Mouse (Mus musculus): ENCODE measurements around the gene Eif5. TPM values are rescaled to one million over a fixed set of nuclear protein-coding genes. Genes with fewer than 3 reads are reported as not detected.
A peak's percentile ranks its signal among the peaks of the same experiment; 100 is the strongest.

Eif5 gene
- polyA plus RNA-seq, 1 experiment from 2014 or later = 692 TPM

DNA sequence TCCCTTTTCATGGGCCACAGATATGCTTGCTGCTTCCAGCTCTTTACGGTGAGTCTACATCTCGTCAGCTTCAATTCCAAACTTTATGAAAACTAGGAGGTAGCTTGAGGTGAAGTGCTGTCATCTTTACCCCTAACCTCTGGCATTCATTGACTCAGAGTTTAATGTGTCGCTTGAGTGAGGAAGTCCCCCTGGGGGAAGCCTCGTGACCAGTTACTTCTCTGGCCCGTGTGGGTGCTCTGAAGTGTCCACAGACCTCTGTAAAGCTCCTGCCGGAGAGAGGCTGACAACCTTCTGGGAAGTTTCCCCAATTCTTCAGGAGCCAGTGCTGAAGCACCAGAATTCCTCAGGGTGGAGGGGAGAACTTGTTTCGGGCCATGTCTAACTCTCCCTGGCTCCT is 34.6 kb downstream of the Eif5 start:
- H3K27ac ChIP-seq = no peak overlapping the region
- no peaks in the 10 kb centered on the region for H3K27me3 ChIP-seq (replicated peaks)
- no peak for ATAC-seq
- 72% methylated on average over 7 of the region's 7 CpGs for WGBS
- no peaks in the 10 kb centered on the region for H3K36me3 ChIP-seq
- no peaks in the 10 kb centered on the region for H3K9me3 ChIP-seq
- H3K4me3 ChIP-seq (replicated peaks) = no peak overlapping the region
- H3K4me1 ChIP-seq (replicated peaks) = peaks cover 9% of the 10 kb centered on the region
- no peak overlapping the region for H3K4me2 ChIP-seq (replicated peaks)
- no peak overlapping the region for H3K9ac ChIP-seq

DNA sequence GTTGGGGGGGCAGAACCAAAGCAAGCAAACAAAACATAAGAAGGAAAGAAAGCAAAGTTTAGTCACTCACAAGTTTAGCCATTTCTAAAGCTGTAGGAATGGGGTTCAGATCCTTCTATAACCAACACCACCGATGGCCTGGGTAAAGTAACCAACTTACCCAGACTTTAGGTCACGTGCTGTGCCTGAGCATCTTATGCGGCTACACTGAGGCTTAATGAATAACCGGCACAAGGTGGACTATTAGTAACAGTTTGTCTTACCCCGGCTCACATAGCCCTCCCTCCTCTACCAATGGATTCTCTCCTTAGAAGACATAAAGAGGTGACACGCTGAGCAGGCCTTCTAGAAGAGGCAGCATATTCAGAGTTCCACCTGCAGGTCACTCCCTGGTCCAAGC is 35.5 kb downstream of the Eif5 start:
- 29% methylated on average over 6 of the region's 6 CpGs for WGBS
- Histone ChIP-seq H3K4me3 (replicated peaks) (peak overlapping the region; percentile 100), H3K9ac (no peak overlapping the region; the same call in 1 of the 2 replicates), H3K9me3 (no peaks in the 10 kb centered on the region), H3K4me1 (replicated peaks) (peaks cover 9% of the 10 kb centered on the region), H3K36me3 (no peaks in the 10 kb centered on the region), H3K4me2 (replicated peaks) (peak overlapping the region; percentile 90), H3K27me3 (replicated peaks) (no peaks in the 10 kb centered on the region), H3K27ac (no peak overlapping the region)
- ATAC-seq = no peak

DNA sequence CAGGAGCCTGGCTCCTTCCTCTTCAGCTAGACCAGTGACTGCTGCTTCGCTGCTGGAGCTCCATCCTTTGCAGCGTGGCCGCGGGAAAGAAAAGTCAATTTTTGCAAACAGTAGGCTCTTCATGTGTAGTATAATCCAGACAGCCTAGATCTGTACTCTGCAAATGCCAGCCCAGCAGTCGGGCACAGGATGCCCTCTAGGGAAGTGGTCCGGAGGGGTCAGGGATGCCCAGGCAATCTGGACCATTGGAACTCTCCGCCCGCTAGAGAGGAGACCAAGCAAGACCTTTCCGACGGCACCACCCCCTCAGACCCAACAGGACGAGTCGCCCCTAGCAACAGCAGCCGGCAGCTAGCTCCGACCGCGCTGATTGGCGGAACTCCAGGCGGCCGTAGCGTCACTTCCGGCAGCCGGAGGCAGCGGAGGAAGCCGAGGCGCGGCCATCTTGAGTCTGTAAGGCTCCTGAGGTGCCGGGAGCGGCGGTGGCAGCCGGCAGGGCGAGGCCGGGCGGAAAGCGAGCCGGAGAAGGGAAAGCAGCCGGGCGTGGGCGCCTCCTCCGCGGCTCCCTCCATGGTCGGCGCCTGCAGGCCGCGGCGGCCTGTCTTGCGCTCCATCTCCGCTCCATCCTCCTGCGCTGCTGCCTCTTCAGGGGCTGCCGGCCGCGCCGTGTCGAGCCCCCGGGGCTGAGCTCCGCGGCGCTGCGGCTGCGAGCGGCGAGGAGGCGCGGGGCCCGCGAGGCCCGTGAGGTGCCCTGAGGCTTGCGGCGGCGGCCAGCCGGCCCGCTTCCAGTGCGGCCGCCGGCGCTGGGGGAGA is 36.5 kb downstream of the Eif5 start, which contains the start of gene Mark3:
TSS of gene Mark3 (plus strand) at position 450 of the 813 bp plus-strand sequence.
- H3K27ac ChIP-seq = peak within 1 kb of the TSS; percentile 93
- H3K27me3 ChIP-seq (replicated peaks) = no peaks in the 10 kb centered on the region
- no peaks in the 10 kb centered on the region for H3K9me3 ChIP-seq
- ATAC-seq = peak; percentile 99
- H3K9ac ChIP-seq = peak within 1 kb of the TSS; percentile 96
- peak within 1 kb of the TSS; percentile 90 for H3K4me2 ChIP-seq (replicated peaks)
- H3K36me3 ChIP-seq = no peaks in the 10 kb centered on the region
- WGBS = under 1% methylated on average over 67 of the region's 75 CpGs
- peak within 1 kb of the TSS; percentile 100 for H3K4me3 ChIP-seq (replicated peaks)
- H3K4me1 ChIP-seq (replicated peaks) = peaks cover 9% of the 10 kb centered on the region

DNA sequence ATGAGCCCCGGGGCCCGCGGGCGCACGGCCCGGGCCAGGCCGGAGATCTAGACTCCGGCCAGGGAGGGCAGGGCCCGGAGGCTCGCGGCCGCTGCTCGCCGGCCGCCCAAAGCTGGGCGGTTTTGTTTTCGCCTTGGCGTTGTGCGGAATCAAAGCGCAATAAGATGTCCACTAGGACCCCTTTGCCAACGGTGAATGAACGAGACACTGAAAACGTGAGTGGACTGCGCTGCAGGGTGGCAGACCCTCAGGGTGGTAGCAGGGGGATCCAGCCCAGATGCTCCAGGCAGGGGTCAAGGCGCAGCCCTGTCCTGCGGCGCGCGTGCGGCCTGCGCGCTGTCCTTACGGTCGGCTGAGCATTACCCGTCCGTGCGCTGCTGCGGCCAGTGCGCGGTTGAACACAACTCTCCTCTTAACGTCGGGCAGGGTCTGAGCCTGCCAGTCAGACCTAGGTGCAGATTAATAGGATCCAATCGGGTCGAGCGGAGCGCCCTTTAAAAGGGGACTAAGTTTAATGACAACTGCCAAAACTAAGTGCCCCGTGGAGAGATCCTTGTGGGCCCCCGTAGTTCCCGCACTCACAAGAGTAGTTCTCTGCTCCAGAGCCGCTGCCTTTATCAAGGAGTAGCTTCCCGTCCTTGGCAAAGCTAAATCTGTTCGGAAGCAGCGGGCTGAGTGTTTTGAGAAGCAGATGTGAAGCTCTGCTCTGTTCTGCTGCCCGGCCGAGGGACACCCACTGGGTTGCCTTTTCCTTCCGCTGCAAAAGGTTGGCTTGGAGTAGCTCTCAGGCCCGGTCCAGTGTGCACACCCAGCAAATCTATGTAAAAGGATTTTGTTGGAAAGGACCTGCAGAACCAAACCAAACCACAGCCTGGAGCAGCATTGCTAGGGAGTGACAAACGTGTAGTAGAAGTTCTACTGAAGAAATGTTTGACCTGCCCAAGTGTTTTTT is 37.3 kb downstream of the Eif5 start:
- Histone ChIP-seq H3K9me3 (no peaks in the 10 kb centered on the region), H3K27me3 (replicated peaks) (no peaks in the 10 kb centered on the region), H3K36me3 (no peaks in the 10 kb centered on the region), H3K4me2 (replicated peaks) (peak overlapping the region; percentile 90), H3K9ac (peak overlapping the region; percentile 96), H3K4me1 (replicated peaks) (peaks cover 9% of the 10 kb centered on the region), H3K27ac (peak overlapping the region; percentile 93), H3K4me3 (replicated peaks) (peak overlapping the region; percentile 100)
- peak; percentile 70 for ATAC-seq
- WGBS = under 1% methylated on average over 58 of the region's 58 CpGs

DNA sequence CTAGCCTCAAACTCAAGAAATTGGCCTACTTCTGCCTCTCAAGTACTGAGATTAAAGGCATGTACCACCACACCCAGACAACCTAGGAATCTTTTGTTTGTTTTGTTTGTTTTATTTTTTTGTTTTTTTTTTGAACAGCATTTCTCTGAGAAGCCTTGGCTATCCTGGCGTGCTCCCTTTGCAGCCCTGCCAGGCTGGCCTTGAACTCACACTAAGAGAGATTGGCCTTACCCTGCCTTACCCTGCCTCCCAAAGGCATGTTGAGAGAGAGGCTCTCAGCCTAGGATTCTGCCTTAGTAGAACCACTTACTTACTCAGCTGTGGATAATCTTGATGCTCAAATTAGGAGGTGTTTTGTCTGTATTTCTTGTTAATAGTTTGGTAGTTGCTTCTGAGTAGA is 45.2 kb downstream of the Eif5 start:
- ATAC-seq = no peak
- peaks cover 5% of the 10 kb centered on the region for H3K4me1 ChIP-seq (replicated peaks)
- no peak overlapping the region for H3K4me2 ChIP-seq (replicated peaks)
- no peaks in the 10 kb centered on the region for H3K9me3 ChIP-seq
- H3K27me3 ChIP-seq (replicated peaks) = no peaks in the 10 kb centered on the region
- 84% methylated on average over 1 of the region's 1 CpGs for WGBS
- H3K4me3 ChIP-seq (replicated peaks) = no peak overlapping the region
- no peak overlapping the region for H3K27ac ChIP-seq
- no peak overlapping the region for H3K9ac ChIP-seq
- H3K36me3 ChIP-seq = no peaks in the 10 kb centered on the region

DNA sequence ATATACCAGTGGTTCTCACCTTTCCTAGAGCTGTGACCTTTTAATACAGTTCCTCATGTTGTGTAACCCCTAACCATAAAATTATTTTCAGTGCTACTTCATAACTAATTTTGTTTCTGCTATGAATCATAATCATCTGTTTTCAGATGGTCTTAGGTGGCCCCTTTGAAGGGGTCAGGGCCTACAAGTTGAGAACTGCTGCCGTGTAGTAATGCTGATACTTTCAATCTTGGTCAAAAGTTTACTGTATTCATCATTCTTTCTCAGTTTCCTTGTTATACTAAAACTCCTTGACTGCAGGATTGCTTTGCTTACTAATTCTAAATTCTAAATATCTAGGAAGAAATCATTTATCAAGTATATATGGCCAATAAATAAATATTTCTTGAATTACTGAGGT is 46.6 kb downstream of the Eif5 start:
- no peak overlapping the region for H3K4me2 ChIP-seq (replicated peaks)
- H3K27ac ChIP-seq = no peak overlapping the region
- ATAC-seq = no peak
- 75% methylated on average over 1 of the region's 1 CpGs for WGBS
- no peak overlapping the region for H3K4me3 ChIP-seq (replicated peaks)
- peaks cover 5% of the 10 kb centered on the region for H3K4me1 ChIP-seq (replicated peaks)
- H3K36me3 ChIP-seq = no peaks in the 10 kb centered on the region
- no peak overlapping the region for H3K9ac ChIP-seq
- H3K27me3 ChIP-seq (replicated peaks) = no peaks in the 10 kb centered on the region
- no peaks in the 10 kb centered on the region for H3K9me3 ChIP-seq

DNA sequence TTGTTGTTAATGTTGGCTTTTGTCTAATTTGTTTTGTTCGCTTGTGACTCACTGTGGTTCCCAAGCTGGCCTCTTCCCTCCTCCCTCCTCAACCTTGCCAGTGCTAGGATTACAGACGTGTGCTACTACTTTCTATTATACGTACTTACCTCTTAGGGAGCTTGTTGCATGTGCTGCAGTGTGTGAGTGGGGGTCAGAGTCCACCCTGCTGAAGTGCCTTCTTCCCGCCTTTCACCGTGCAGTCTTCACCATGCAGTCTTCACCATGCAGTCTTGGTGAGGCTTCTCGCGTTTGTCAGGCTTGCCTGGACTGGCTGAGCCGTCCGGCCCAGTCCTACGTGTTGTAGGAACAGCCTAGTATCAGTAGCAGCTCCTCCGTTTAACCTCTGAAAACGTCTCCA is 49.4 kb downstream of the Eif5 start:
- Histone ChIP-seq H3K9ac (no peak overlapping the region), H3K27me3 (replicated peaks) (no peaks in the 10 kb centered on the region), H3K4me1 (replicated peaks) (peaks cover 5% of the 10 kb centered on the region), H3K27ac (no peak overlapping the region), H3K9me3 (no peaks in the 10 kb centered on the region), H3K4me2 (replicated peaks) (no peak overlapping the region), H3K4me3 (replicated peaks) (no peak overlapping the region), H3K36me3 (no peaks in the 10 kb centered on the region)
- 66% methylated on average over 12 of the region's 12 CpGs for WGBS
- ATAC-seq = peak; percentile 90

DNA sequence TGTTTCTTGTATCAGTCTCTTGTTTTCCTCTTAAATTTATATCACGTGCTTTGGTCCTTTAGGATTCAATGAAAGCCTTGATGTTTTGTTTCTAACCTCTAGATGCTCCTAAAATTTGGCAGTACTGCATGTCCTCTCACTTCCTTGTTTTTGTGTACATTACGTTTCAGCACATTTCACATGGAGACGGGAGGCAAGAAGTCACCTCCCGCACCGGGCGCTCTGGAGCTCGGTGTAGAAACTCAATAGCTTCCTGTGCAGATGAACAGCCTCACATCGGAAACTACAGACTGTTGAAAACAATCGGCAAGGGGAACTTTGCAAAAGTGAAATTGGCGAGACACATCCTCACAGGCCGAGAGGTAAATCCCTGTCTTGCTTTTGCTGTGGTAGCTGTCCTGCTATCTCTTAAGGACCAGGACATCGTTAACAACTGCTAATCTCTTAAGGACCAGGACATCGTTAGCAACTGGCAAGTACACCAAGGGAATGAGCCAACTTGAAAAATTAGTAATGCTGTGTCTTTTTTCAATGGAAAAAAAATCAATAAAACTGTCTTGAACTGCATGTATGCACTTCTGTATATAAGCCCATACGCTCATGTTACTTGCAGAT is 54.7 kb downstream of the Eif5 start:
- no peak overlapping the region for H3K27ac ChIP-seq
- H3K27me3 ChIP-seq (replicated peaks) = no peaks in the 10 kb centered on the region
- no peak overlapping the region for H3K4me3 ChIP-seq (replicated peaks)
- peaks cover 12% of the 10 kb centered on the region; the same call in 1 of the 2 replicates for H3K36me3 ChIP-seq
- H3K4me2 ChIP-seq (replicated peaks) = no peak overlapping the region
- H3K9ac ChIP-seq = no peak overlapping the region
- H3K4me1 ChIP-seq (replicated peaks) = no peaks in the 10 kb centered on the region
- 77% methylated on average over 14 of the region's 14 CpGs for WGBS
- ATAC-seq = no peak
- H3K9me3 ChIP-seq = no peaks in the 10 kb centered on the region

DNA sequence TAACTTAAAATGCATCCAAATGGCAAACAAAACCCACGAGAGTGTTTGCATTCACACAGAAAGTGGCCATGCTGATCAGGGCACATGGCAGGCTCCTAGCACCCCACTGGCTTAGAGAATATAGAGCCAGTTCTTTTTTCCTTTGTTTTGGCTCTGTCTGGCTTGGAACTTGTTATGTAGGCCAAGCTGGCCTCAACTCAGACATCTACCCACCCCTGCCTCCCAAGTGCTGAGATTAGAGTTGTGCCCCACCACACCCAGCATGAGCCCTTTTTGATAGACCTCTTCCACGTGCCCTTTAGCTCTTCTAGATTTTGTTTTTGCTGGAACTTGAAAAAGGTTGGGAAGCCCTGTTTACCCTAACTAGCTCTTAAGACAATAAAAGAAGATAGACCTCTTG is 56.0 kb downstream of the Eif5 start:
- WGBS = 83% methylated on average over 2 of the region's 2 CpGs
- no peaks in the 10 kb centered on the region for H3K4me1 ChIP-seq (replicated peaks)
- no peak overlapping the region for H3K9ac ChIP-seq
- no peaks in the 10 kb centered on the region for H3K27me3 ChIP-seq (replicated peaks)
- no peak overlapping the region for H3K4me3 ChIP-seq (replicated peaks)
- no peak overlapping the region for H3K4me2 ChIP-seq (replicated peaks)
- no peak overlapping the region for H3K27ac ChIP-seq
- H3K36me3 ChIP-seq = peaks cover 22% of the 10 kb centered on the region
- no peaks in the 10 kb centered on the region for H3K9me3 ChIP-seq
- ATAC-seq = no peak

Other genes with a start within 250 kb of the Eif5 start
- gene Cdc42bpb, start 160.3 kb upstream of the Eif5 start, polyA plus RNA-seq (2015; fragmentation: Nextera tagmentation; extraction: Ambion mirVana) = 31.8 and 33.9 TPM in 2 replicates
- gene Lbhd2, start 131.2 kb upstream of the Eif5 start, polyA plus RNA-seq (2015; fragmentation: Nextera tagmentation; extraction: Ambion mirVana) = 1.6 and 2.0 TPM in 2 replicates
- 11.1 and 11.5 TPM in 2 replicates for gene Exoc3l4, start 121.0 kb upstream of the Eif5 start, polyA plus RNA-seq (2015; fragmentation: Nextera tagmentation; extraction: Ambion mirVana)
- gene Tnfaip2, start 95.5 kb upstream of the Eif5 start, polyA plus RNA-seq (2015; fragmentation: Nextera tagmentation; extraction: Ambion mirVana) = 4.9 and 5.7 TPM in 2 replicates
- 17.7 and 19.9 TPM in 2 replicates for gene Gm266, start 52.2 kb upstream of the Eif5 start, polyA plus RNA-seq (2015; fragmentation: Nextera tagmentation; extraction: Ambion mirVana)
- 22.4 and 30.5 TPM in 2 replicates for gene Mark3, start 36.5 kb downstream of the Eif5 start, polyA plus RNA-seq (2015; fragmentation: Nextera tagmentation; extraction: Ambion mirVana)
- 765 and 774 TPM in 2 replicates for gene Ckb, start 134.3 kb downstream of the Eif5 start, polyA plus RNA-seq (2015; fragmentation: Nextera tagmentation; extraction: Ambion mirVana)
- 12.6 and 16.4 TPM in 2 replicates for gene Trmt61a, start 140.1 kb downstream of the Eif5 start, polyA plus RNA-seq (2015; fragmentation: Nextera tagmentation; extraction: Ambion mirVana)
- 46.7 and 48.7 TPM in 2 replicates for gene Bag5, start 175.2 kb downstream of the Eif5 start, polyA plus RNA-seq (2015; fragmentation: Nextera tagmentation; extraction: Ambion mirVana)
- 50.1 and 51.8 TPM in 2 replicates for gene Apopt1, start 175.2 kb downstream of the Eif5 start, polyA plus RNA-seq (2015; fragmentation: Nextera tagmentation; extraction: Ambion mirVana)
- 91.1 and 92.1 TPM in 2 replicates for gene Klc1, start 220.8 kb downstream of the Eif5 start, polyA plus RNA-seq (2015; fragmentation: Nextera tagmentation; extraction: Ambion mirVana)

All from intestine, embryonic 15.5 days (tissue).